Mouse (Mus musculus) testis, postnatal 10 days (tissue): ENCODE measurements at regions not wholly inside any gene's neighbourhood (a gene's known extent, or its start where the extent isn't known, plus 50 kb on each side); places are given as distances from the start of the nearest gene placed in this dataset.
"Not testable (repeated sequence)": the region's sequence is repeated elsewhere in the genome, so short reads cannot be mapped to it uniquely, and the experiment has no call there.

Experiments
- DNase-seq: peaks from one replicate; pipeline ENCODE4 v3.0.0; 2021; ENCODE audit warnings: low spot score

DNA sequence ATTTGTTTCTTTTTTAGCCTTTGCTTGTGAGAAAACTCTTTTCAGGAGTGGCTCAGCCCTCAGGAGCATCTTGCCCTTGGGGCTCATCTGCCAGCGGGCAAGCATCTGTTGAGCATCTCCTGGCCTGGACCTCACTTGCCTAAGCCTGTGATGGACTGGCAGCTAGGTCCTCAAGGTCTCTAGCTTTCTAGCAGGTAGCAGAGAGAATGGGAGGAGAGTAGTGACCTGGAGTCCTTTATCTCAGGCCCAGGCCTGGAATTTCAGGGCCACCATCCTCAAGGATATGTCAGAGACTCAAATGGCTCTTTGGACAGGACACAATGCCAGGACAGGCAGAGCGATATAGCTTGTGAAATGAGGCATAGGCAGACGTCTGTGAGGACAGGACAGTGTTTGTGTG is 59.3 kb upstream of the Klf13 start:
- no peak for DNase-seq

- no peak for DNase-seq
Measured at GRCm38 (mm10) chr7:63996581-63997098, 57.9 kb upstream of the Klf13 start.

DNA sequence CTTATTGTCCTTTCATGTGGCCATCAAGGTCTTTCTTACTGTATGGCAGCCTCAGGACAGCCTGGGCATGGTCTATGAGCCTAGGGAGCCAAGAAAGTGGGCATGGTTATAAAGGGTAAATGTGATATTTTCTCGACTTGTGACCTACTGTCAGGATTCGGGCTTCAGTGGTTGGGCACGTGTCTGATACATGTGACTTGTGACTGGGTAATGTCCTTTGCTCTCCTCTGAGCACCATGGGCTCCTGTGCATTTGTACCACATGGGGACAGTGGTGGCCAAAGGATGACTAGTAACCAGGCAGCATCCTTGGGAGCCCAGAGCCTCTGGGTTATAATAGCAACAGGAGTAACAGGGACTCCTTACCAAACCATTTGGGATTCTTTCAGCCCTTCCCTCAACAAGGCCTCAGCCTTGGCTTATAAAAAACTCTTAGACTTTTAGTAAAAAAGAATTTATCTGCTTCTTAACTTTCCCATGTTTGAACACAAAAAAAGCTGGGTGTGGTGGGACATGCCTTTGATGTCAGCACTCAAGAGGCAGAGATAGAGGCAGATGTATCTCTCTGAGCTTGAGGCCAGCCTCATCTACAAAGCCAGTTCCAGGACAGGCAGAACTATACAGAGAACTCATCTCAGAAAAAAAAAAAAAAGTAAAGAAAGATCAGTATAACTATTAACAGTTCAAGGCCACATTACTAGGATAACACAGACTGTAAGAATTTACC is 56.7 kb upstream of the Klf13 start:
- no peak for DNase-seq

- not testable (repeated sequence) for DNase-seq
Measured at GRCm38 (mm10) chr7:63994769-63995168, 56.1 kb upstream of the Klf13 start.

DNA sequence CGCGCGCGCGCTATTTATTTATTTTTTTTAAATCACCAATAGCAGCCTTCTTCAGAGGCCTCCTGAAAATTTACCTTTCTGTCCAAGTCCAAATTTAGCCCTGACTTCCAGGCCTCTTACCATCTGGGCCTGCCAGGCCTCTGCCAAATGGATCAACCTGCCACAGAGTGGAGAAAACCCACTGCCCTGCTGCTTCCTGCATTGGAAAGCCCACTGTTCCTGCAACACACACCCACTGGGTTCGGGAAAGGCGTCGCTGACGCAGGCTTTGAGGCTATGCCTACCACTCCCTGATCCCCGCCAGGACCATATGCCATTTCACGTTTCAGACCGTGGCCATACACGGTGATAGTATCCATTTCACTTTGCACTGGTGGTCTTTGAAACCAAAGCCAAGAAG is 53.4 kb upstream of the Klf13 start:
- DNase-seq: no peak

DNA sequence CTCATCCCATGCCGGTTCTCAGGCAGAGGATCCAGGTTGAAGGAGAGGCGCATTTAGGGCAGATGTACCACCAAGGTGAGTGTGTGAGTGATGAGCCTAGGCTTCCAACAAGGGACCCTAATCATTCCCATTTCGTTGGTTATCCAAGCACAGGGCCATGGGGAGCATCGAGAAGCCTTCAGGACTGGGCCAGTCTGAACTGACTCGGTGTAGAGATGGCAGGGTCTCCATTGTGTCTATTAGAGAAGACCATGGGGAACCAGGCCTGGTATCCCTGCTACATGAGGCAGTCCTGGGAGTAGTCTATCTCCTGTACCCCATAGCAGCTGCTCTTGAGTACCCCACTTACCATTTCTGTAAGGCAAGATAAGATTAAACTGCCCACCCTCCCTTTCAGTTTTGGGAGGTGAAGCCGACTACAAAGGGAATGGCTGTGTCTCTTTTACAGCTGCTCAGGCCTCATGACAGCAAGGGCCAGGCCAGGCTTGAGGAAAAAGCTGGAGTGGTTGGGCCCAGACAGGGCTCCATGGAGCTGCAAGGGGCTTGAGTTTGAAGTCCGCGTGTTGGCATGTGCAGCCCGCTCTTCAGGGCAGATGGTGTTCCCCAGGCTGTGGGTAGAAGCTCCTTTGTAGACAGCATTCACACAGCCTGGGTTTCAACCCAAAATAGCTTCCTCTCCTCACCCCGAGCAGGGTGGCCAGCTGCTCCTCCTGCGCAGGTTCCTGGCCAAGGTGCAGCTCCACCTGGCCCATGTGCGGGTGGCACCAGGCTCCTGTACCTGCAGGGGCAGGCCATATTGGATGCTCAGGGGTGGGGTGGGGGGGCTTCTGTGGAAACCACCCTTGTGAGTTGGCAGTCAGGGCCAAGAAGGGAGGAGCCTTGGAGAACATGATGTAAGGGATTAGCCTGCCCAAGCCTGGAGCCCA is 52.6 kb upstream of the Klf13 start:
- no peak for DNase-seq

DNA sequence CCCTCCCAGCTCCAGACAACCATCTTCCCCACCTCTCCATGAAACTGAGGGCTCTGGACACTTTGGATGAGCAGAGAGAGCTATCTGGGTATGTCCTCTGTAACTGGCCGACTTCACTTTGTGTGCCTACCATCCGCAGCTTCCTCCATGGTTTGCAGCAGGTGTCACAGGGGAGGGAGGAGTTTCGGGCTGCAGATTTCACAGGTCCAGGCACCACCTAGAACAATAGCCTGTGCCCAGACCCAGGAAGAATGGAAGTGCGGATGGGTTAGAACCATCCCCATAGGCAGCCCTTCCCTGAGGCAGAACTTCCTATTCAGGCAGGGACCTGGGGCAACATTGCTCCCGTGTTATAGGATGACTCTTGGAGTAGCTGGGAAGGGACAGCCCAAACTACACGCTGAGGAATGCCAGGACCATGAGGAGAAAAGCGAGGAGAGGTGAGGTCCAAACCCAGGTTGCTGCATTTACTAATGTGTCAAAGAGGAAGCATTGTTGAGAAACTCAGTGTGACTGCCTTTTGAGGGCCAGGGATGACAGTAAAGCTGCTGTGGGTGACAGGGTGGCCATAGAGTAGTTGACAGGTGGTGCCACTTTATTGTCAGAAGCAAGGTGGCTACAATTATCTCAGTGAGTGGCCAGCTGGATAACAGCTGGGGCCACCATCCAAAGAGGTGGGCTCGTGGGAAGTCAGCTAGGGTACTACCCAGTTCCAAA is 51.8 kb upstream of the Klf13 start:
- DNase-seq: no peak

DNA sequence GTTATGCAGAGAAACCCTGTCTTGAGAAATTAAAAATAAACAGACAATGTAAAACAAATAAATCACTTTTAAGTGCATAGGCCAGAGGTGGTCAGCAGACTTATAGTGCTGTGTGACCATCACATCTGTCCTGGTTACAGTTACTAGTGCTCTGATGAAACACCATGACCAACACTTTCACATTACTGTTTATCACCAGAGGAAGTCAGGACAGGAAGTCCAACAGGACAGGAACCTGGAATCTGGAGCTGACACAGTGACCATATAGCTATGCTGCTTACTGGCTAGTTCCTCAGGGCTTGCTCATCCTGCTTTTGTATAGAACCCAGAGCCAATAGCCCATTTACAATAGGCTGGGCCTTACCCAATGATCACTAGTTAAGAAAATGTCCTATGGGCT is 51.0 kb upstream of the Klf13 start:
- DNase-seq: no peak
